Mouse (Mus musculus): ENCODE measurements around the gene Ttc25. TPM values are rescaled to one million over a fixed set of nuclear protein-coding genes. Genes with fewer than 3 reads are reported as not detected.
A peak's percentile ranks its signal among the peaks of the same experiment; 100 is the strongest.

Gene Ttc25
- polyA plus RNA-seq, 1 experiment from 2014 or later, result 1.6 TPM

DNA sequence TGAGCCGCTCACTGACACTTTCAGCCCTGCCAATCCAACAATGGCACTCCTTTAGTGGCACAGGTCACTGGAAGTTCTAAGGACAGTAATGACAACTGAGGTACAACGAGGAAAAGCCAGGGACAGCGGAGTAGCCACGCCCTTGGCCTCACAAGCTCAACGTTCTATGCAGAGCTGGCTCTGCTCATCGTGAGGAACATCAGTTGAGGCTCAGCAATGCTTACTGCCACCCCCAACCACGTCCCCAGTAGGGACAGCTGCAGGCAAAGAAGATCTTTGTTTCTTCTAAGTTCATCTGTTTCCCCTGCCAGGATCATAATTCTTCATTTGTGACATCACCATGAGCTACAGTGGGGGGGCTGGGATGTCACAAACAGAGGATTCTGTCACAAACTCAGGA, 49.2 kb downstream of the Ttc25 start:
- Histone ChIP-seq H3K9me3 (replicated peaks) (no peaks in the 10 kb centered on the region), H3K4me1 (no peaks in the 10 kb centered on the region), H3K36me3 (ENCODE audit: poor library complexity, severe bottlenecking) (peaks cover 98% of the 10 kb centered on the region), H3K4me2 (no peak overlapping the region), H3K4me3 (no peak overlapping the region), H3K27ac (no peak overlapping the region), H3K27me3 (no peaks in the 10 kb centered on the region), H3K9ac (no peak overlapping the region)
- 91% methylated on average over 7 of the region's 7 CpGs for WGBS
- ATAC-seq, result no peak

DNA sequence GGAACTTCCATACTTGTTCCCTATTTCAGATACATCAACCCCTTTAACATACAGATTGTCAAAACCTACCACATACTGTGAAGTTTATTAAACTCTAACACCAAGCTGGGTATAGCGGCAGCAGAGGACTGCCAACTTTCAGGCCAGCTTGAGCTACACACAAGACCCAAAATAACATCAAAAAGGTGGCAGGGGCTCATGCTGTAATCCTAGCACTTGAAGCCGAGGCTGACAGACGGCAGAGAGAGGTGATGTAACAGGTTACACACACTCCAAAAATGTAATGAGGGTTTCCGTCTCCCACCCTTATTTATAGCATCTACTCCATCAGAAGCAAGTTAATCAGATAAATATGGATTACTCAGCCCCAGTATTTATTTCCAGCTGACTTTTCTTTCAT, 50.1 kb downstream of the Ttc25 start:
- no peak overlapping the region for H3K27ac ChIP-seq
- H3K27me3 ChIP-seq, result no peaks in the 10 kb centered on the region
- ATAC-seq, result no peak
- peaks cover 98% of the 10 kb centered on the region for H3K36me3 ChIP-seq (ENCODE audit: poor library complexity, severe bottlenecking)
- no peaks in the 10 kb centered on the region for H3K9me3 ChIP-seq (replicated peaks)
- no peaks in the 10 kb centered on the region for H3K4me1 ChIP-seq
- no peak overlapping the region for H3K4me3 ChIP-seq
- no peak overlapping the region for H3K9ac ChIP-seq
- WGBS, result 86% methylated on average over 4 of the region's 4 CpGs
- H3K4me2 ChIP-seq, result no peak overlapping the region

DNA sequence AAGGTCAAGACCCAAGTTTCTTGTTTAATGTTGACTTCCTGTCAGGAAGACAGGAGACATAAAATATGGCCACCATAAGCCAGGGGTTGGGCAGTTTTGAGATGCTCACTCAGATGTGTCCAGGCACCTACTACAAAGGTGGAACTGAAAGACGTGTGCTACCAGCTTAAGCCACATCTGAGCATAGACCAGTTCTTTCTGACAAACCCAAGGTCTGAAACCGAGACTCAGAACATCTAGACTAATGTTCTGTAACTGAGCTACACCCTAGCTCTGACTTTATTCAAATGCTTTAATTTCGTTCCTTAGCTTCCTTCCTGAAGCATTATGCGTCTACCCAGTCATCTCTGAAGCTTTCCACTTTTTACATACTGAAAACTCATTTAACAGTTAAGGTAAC, 52.7 kb downstream of the Ttc25 start:
- no peak overlapping the region for H3K4me2 ChIP-seq
- no peaks in the 10 kb centered on the region for H3K4me1 ChIP-seq
- H3K27ac ChIP-seq, result no peak overlapping the region
- H3K36me3 ChIP-seq (ENCODE audit: poor library complexity, severe bottlenecking), result peaks cover 88% of the 10 kb centered on the region
- no peaks in the 10 kb centered on the region for H3K27me3 ChIP-seq
- H3K4me3 ChIP-seq, result no peak overlapping the region
- no peak for ATAC-seq
- 92% methylated on average over 4 of the region's 4 CpGs for WGBS
- H3K9ac ChIP-seq, result no peak overlapping the region
- H3K9me3 ChIP-seq (replicated peaks), result no peaks in the 10 kb centered on the region

DNA sequence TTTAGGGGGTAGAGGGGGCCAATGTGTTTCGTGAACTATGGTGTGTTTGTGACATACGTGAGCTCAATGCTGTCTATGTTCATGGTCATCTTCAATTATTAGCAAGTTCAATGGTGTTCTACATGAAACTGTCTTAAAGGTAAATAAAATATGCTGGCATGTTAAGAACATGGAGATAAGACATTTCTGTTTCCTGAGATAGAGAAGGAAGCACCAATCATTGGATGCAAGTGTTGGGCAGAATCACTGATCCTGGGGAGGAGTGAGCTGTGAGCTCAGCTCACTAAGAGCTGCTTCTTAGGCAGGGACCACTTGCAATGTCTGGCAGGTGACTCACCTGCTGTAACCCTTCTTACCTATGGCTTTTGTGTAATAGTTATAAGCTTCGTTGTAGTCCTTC, 56.0 kb downstream of the Ttc25 start:
- Histone ChIP-seq H3K4me3 (no peak overlapping the region), H3K4me2 (no peak overlapping the region), H3K9ac (no peak overlapping the region), H3K9me3 (replicated peaks) (no peaks in the 10 kb centered on the region), H3K4me1 (peaks cover 21% of the 10 kb centered on the region; the same call in 1 of the 2 replicates), H3K27me3 (no peaks in the 10 kb centered on the region), H3K27ac (no peak overlapping the region), H3K36me3 (ENCODE audit: poor library complexity, severe bottlenecking) (peaks cover 57% of the 10 kb centered on the region)
- no peak for ATAC-seq
- WGBS, result 94% methylated on average over 3 of the region's 3 CpGs

DNA sequence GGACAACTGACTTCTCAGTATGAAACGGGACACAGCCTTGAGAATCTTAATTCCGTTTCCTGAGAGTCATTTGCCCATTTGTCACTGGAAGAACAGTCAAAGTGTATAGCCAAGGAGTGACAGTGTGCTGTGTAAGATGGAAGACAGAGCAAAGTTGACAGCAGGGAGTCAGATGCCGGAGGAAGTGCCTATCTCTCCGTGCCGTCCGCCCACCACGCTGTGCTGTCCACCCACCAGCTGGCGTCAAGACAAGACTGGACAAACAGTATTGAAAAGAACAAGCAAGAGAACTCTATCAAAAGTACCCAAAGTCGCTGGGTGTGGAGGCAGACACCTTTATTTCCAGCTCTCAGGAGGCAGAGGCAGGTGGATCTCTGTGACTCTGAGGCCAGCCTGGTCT, 57.7 kb downstream of the Ttc25 start:
- no peaks in the 10 kb centered on the region for H3K27me3 ChIP-seq
- no peak overlapping the region for H3K4me3 ChIP-seq
- peaks cover 23% of the 10 kb centered on the region; the same call in 1 of the 2 replicates for H3K4me1 ChIP-seq
- H3K4me2 ChIP-seq, result no peak overlapping the region
- H3K9me3 ChIP-seq (replicated peaks), result no peaks in the 10 kb centered on the region
- H3K9ac ChIP-seq, result no peak overlapping the region
- peaks cover 41% of the 10 kb centered on the region for H3K36me3 ChIP-seq (ENCODE audit: poor library complexity, severe bottlenecking)
- 95% methylated on average over 9 of the region's 9 CpGs for WGBS
- H3K27ac ChIP-seq, result no peak overlapping the region
- ATAC-seq, result no peak

DNA sequence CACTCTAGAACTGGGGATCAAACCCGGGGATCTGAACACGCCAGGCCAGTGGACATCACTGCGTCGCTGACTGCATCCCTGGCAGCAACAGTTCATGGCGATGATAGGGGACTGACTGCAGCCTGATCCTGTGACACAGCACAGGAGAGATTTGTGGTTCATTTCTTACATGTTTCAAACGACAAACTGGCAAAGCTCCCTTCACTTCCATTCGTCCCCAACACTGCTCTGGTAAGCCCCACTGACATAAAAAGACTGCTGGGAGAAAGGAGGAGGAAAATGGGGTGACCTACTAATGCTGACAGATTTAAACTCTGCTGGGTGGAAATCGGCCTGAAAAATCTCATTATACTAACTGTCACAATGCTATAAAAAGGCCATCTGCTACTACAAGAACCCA, 58.4 kb downstream of the Ttc25 start:
- Histone ChIP-seq H3K4me2 (no peak overlapping the region), H3K9me3 (replicated peaks) (no peaks in the 10 kb centered on the region), H3K4me1 (peaks cover 23% of the 10 kb centered on the region; the same call in 1 of the 2 replicates), H3K27me3 (no peaks in the 10 kb centered on the region), H3K4me3 (no peak overlapping the region), H3K9ac (no peak overlapping the region), H3K36me3 (ENCODE audit: poor library complexity, severe bottlenecking) (peaks cover 37% of the 10 kb centered on the region), H3K27ac (no peak overlapping the region)
- no peak for ATAC-seq
- WGBS, result 81% methylated on average over 8 of the region's 8 CpGs

DNA sequence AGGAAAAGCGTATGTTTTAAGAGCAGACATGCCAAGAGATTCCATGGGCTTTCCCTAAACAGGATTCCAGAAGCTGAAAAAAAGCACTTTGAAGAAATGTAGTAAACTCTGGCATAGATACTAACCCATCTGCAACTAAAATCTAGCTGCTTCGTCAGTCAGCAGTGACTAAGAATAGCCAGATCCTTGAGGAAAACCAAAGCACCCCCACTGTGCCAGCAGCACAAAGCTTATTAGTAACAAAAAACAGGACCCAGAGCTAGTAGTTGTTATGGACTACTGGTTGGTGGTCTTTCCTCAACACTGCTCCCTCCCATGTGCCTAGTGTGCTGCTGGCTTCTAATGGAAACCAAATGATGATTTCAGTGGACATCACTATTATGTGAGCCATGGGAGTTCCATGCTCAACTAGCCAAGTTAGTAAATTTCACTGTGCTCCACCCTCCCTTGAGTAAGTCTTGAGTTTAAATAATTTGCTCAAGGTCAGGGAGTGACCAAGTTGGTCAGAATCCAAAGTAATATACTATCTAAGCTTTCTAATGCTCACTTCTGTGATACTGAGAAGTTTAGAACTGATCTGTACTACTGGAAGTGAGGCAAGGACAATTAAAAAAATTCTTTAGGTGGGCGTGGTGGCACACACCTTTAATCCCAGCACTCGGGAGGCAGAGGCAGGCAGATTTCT, 59.1 kb downstream of the Ttc25 start:
- no peak for ATAC-seq
- 80% methylated on average over 4 of the region's 4 CpGs for WGBS
- no peak overlapping the region for H3K4me2 ChIP-seq

DNA sequence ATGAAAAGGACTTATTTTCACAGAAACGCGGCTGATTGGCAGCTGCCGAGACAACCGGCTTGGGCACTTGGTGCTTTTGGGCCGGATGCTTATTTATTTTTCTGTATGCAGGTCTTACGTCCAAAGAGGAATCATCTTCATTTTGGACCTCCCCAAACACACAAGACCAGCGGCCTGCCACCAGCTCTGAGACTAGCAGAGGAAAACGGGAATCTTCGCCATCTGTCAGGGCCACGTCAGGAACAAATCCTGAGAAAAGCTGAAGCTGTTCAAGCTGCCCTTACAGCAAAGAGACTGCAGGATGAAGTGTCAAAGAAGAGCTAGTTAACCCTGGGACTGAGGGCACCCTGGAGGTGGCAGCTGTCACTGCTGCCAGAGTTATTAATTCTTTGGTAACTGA, 60.0 kb downstream of the Ttc25 start:
- H3K4me3 ChIP-seq, result no peak overlapping the region
- H3K4me1 ChIP-seq, result peaks cover 26% of the 10 kb centered on the region
- H3K9ac ChIP-seq, result peak overlapping the region; percentile 26; the same call in 1 of the 2 replicates
- no peak for ATAC-seq
- H3K27me3 ChIP-seq, result no peaks in the 10 kb centered on the region
- H3K36me3 ChIP-seq (ENCODE audit: poor library complexity, severe bottlenecking), result peaks cover 24% of the 10 kb centered on the region
- no peak overlapping the region for H3K4me2 ChIP-seq
- no peaks in the 10 kb centered on the region for H3K9me3 ChIP-seq (replicated peaks)
- 85% methylated on average over 10 of the region's 10 CpGs for WGBS
- H3K27ac ChIP-seq, result peak overlapping the region; percentile 40; the same call in 1 of the 2 replicates

More for the DNA sequence above, 59.1 kb downstream of the Ttc25 start:
- H3K36me3 ChIP-seq (ENCODE audit: poor library complexity, severe bottlenecking), result peaks cover 31% of the 10 kb centered on the region
- H3K27ac ChIP-seq, result no peak overlapping the region
- no peak overlapping the region for H3K9ac ChIP-seq
- no peak overlapping the region for H3K4me3 ChIP-seq
- H3K4me1 ChIP-seq, result peaks cover 23% of the 10 kb centered on the region; the same call in 1 of the 2 replicates
- no peaks in the 10 kb centered on the region for H3K27me3 ChIP-seq
- H3K9me3 ChIP-seq (replicated peaks), result no peaks in the 10 kb centered on the region

DNA sequence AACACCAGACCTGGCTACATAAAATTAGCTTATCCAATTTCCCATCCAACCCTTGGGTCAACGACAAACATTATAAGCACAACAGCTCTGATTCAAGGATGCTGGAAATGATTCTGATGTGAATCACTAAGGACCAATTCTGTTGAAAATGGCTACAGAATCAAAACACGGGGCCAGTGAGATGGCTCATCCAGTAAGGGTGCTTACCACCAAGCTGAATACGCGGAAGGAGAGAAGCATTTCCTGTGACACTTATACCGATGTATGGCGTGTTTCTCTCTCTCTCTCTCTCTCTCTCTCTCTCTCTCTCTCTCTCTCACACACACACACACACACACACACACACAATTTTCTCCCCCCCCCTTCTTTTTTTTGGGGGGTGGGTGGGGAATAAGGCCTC, 61.7 kb downstream of the Ttc25 start:
- Histone ChIP-seq H3K27me3 (no peaks in the 10 kb centered on the region), H3K36me3 (ENCODE audit: poor library complexity, severe bottlenecking) (peaks cover 17% of the 10 kb centered on the region), H3K4me3 (no peak overlapping the region), H3K4me1 (peaks cover 27% of the 10 kb centered on the region), H3K27ac (no peak overlapping the region), H3K4me2 (no peak overlapping the region), H3K9ac (no peak overlapping the region), H3K9me3 (replicated peaks) (no peaks in the 10 kb centered on the region)
- WGBS, result 98% methylated on average over 6 of the region's 6 CpGs
- ATAC-seq, result no peak

DNA sequence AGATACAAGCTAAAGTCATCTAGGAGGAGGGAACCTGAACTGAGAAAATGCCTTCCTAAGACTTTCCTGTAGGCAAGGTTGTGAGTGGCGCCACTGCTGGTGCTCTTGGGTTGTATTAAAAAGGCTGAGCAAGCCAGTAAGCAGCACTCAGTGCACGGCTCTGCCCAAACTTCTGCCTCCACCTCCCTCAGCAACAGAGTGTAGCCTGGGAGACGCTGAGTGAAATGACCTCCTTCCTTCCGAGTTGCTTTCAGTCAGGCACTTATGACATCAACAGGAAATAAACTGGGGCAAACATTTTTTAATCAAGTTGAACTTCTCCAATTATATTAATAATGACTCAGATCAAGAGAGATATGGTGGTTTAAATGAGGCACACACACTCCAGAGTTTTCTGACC, 63.4 kb downstream of the Ttc25 start:
- 85% methylated on average over 4 of the region's 4 CpGs for WGBS
- Histone ChIP-seq H3K27me3 (no peaks in the 10 kb centered on the region), H3K27ac (no peak overlapping the region), H3K4me1 (peaks cover 24% of the 10 kb centered on the region), H3K4me3 (no peak overlapping the region), H3K9ac (no peak overlapping the region), H3K9me3 (replicated peaks) (no peaks in the 10 kb centered on the region), H3K4me2 (no peak overlapping the region), H3K36me3 (ENCODE audit: poor library complexity, severe bottlenecking) (peaks cover 14% of the 10 kb centered on the region)
- no peak for ATAC-seq

DNA sequence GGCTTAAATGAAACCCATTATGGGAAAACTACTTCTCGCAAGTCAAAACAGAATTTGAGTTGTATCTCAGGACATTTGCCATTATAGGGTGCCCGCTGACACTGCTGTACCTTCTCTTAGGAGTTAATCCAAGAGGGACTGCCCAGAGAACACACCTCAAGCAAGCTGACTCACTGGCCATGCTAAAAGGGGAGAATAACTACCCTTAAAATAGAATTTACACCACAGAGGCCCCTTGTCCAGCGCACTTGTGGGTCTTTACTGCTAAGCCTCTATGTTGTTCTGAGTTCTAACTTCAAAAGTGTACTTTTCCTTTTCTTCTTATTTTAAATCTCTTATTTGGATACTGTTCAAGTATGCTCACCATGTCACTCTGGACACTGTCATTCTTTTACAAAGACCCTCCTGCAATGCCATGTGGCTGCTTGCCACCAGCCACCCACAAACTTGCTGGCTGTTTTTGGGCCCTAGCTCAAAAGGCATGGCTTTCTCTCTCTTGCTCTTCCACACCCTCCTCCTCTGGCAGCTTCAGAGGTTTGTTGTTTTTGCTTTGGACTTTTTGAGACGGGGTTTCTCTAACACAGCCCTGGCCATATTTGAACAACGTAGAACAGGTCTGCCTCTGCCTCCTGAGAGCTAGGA, 64.1 kb downstream of the Ttc25 start:
- H3K4me3 ChIP-seq, result no peak overlapping the region

DNA sequence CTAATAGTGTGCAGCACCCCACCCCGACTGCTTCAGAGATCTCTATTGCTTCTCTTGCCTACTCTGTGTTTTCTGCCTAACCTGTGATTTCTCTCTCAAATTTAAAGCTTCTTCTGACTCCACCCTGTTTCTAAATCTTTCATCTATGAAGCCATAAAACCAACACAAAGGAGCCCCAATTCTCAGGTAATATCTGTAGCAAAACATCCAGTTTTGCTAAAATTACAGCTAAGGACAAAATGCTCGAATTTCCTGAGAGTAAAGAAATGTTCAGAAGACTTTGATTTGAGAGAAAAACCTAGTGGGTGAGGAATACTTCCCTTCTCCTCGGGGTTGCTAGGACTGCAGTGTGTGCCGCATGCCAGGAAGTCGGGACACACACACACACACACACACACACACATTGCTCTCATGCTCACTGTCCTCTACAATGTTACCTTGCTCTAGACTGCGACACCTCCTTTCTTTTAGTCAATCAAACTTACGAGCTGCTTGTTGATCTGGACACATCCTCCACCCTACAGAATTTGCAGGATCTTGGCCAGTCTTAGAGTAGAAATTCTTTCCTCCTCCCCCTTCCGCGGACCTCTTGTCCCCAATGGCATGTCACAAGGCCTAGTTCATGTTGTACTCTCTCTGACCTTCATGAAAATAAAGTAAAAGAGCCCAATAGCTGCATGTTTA, 64.7 kb downstream of the Ttc25 start:
- Histone ChIP-seq H3K36me3 (ENCODE audit: poor library complexity, severe bottlenecking) (peaks cover 14% of the 10 kb centered on the region), H3K27me3 (no peaks in the 10 kb centered on the region), H3K9me3 (replicated peaks) (no peaks in the 10 kb centered on the region), H3K9ac (no peak overlapping the region), H3K4me2 (no peak overlapping the region), H3K4me3 (no peak overlapping the region), H3K4me1 (peaks cover 14% of the 10 kb centered on the region), H3K27ac (no peak overlapping the region)
- 88% methylated on average over 9 of the region's 9 CpGs for WGBS
- ATAC-seq, result no peak

More for the DNA sequence above, 64.1 kb downstream of the Ttc25 start:
- Histone ChIP-seq H3K27ac (no peak overlapping the region), H3K4me1 (peaks cover 17% of the 10 kb centered on the region), H3K9me3 (replicated peaks) (no peaks in the 10 kb centered on the region), H3K27me3 (no peaks in the 10 kb centered on the region), H3K4me2 (no peak overlapping the region), H3K36me3 (ENCODE audit: poor library complexity, severe bottlenecking) (peaks cover 14% of the 10 kb centered on the region), H3K9ac (no peak overlapping the region)
- no peak for ATAC-seq
- 91% methylated on average over 5 of the region's 5 CpGs for WGBS
